Mouse (Mus musculus) kidney, adult 11 months (tissue): ENCODE data around the gene Khdc1b.
"Not testable (repeated sequence)": the region's sequence is repeated elsewhere in the genome, so short reads cannot be mapped to it uniquely, and the experiment has no call there.

ENCODE experiments used
- DNase-seq: peaks from one replicate; pipeline ENCODE4 v3.0.0; 2022

Khdc1b gene

DNA sequence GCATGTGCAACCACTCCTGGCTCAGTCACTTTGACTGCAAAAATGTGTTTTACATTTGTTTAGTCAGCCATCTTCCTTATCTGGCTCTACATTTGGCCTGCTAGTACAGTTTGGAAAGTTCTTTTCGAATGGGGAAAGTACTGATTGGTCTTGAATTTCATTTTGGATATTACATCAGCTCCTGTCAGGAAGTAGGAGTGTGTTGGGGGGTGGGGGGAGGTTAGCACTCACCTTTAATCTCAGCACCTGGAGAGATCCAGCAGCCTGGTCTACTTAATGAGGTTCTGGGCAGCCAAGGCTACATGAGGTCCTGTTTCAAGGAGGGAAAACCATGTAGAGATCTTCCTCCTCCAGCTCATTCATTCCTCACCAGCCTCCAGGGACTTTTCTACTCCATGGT, at the start of gene Khdc1b:
Gene Khdc1b, plus strand, starts transcription at position 301 of the 400 bp plus-strand sequence.
- no peak for DNase-seq

DNA sequence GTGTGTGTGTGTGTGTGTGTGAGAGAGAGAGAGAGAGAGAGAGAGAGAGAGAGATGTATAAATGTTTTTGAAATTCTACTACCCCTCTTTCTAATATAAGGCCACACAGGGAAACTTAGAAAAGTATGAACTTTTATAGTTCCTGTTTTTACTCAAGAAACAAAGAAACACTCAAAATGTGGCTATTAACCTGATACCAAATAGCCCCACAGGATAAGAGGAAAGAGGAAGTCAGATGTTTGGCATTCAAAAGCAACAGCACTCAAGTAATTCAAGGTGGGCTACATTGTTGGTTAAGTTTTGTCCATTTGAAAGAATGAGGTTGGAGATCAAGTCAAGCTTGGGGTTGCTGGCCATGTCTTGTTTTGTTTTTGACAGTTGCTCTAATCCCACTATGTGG, 47.5 kb upstream of the Khdc1b start:
- no peak for DNase-seq

DNA sequence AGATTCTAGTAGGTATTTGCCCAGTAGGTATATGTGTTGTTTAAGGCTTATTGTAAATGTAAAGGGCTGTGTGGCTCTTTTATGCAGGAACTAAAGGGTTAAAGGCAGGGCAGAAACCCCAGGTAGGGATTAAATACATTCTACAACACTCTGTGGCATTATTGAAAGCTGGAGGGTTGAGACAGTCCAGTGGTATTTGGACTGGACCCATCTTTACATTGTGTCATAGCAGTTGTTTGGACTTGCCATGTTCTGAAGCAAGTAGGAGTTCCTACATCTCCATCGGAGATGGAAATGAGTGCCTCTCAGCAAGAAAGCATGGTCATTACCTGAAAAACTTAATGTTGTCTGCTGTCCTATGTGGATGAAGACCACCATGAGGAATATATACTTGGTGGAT, 42.6 kb upstream of the Khdc1b start:
- DNase-seq: no peak

DNA sequence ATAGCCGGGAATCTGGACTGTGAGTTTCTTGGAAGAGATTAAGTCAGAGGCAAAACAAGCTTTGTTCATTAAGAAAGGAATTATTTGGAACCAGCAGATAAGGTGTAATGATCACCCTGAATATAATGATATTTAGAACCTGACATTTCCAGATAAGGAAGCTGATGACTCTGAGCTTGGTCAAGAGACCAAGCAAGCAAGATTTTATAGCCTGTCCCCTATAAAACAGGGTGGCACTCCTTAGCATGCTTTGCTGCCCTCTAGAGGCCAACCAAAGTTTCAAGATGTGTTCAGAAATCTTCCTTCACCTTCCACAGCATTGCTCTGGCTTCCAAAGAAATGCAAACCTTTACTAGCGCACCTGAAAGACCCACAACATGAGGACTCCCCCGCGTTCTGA, 39.1 kb upstream of the Khdc1b start:
- peak; percentile 16 for DNase-seq

DNA sequence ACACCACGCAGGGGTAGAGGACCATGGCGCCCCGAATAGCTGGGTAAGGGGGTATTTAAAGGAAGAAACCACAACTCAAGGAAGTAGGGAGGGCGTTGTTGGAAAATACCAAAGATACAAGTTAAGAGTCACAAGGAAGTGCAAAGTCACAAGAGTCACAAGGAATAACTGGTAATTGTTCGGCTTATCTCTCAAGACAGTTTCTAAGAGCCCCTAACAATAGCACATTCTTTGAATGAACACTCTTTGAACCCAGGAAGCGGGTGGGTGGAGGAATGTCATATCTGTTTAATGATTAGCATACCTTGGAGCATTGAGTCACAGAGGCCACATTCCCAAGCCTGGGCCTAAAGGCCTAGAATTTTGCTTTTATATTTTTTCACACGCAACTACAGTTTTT, 38.6 kb upstream of the Khdc1b start:
- not testable (repeated sequence) for DNase-seq

DNA sequence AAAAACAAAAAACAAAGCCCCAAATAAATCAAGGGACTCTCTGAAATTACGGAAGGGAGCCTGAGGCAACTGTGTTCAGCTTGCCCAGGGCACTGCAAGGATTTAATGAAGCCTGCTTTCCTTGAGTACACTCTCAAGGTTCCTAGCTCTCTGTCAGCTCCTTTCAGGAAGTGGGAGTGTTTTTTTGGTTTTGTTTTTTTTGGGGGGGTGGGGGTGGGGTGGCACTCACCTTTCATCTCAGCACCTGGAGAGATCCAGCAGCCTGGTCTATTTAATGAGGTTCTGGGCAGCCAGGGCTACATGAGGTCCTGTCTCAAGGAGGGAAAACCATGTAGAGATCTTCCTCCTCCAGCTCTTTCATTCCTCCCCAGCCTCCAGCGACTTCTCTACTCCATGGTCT, 34.0 kb upstream of the Khdc1b start, which contains the start of gene Khdc1a:
Gene Khdc1a, plus strand, starts transcription at position 301 of the 400 bp plus-strand sequence.
- no peak for DNase-seq

DNA sequence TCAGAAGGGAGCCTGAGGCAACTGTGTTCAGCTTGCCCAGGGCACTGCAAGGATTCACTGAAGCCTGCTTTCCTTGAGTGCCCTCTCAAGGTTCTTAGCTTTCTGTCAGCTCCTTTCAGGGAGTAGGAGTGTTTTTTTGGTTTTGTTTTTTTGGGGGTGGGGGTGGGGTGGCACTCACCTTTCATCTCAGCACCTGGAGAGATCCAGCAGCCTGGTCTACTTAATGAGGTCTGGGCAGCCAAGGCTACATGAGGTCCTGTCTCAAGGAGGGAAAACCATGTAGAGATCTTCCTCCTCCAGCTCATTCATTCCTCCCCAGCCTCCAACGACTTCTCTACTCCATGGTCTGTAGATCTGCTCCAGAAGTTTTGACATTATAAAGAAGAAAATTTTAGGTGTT, 15.3 kb upstream of the Khdc1b start, which contains the start of gene Khdc1c:
Gene Khdc1c, plus strand, starts transcription at position 301 of the 400 bp plus-strand sequence.
- DNase-seq: not testable (repeated sequence)

DNA sequence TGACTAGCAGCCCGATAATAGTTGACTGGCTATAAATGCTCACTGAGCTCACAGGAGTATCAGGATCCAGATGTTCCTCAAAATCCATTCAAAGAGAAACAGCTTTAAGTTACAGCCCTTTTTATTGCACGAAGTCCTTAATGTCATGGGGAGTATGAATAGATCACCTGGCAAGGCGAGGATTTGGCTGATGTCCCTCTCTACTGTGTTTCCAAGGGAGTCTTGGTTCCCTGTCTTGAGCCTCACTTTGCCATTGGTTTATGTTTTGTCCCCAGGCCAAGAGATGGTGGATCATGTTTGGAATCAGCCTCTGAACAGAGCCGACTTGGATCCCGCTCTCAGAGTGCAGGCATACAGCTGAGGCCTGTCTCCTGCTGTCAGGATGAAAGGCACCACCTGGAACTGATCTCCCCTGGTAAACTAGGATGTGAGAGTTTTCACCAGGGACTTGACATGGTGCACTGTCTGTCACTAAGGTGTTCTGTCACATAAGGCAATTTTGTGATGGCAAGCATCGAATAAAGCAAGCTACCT, 7.8 kb downstream of the Khdc1b start:
- no peak for DNase-seq

DNA sequence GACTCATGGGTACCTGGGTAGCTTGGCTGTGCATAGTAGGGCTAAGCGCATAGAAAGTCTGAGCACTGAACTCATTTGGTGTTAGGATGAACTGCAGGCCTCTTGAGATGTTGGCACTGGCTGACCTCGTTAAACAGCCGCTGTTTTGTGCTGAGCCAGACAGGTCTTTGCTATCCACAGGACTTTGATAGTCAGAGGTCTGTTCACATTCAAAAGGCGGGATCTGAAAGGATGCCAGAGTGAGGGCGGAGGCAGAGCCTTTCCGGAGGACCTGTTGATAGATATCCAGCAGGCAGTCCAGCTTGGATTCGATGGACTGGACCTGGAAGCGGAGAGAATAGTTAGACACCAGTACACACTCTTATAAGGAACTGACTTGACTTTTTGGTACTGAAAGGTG, 19.4 kb downstream of the Khdc1b start:
- no peak for DNase-seq

DNA sequence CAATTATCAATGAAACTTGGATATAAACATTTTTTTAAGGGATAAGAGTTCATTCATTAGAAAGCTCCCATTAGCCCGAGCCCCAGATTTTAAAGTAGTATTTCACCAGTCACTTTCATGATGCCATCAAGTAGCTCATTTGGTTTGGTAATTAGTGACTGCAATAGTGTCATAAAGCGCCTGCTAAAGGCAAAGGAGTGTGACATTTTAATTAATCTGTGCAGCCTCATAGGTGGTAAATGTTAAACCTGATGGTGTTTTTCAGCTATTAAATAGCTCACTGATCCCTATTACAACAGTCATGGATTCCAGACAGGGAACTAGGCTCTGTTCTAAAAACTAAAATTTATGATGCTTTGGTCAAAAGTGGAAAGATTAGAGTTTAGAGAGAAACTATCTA, 23.9 kb downstream of the Khdc1b start:
- no peak for DNase-seq

DNA sequence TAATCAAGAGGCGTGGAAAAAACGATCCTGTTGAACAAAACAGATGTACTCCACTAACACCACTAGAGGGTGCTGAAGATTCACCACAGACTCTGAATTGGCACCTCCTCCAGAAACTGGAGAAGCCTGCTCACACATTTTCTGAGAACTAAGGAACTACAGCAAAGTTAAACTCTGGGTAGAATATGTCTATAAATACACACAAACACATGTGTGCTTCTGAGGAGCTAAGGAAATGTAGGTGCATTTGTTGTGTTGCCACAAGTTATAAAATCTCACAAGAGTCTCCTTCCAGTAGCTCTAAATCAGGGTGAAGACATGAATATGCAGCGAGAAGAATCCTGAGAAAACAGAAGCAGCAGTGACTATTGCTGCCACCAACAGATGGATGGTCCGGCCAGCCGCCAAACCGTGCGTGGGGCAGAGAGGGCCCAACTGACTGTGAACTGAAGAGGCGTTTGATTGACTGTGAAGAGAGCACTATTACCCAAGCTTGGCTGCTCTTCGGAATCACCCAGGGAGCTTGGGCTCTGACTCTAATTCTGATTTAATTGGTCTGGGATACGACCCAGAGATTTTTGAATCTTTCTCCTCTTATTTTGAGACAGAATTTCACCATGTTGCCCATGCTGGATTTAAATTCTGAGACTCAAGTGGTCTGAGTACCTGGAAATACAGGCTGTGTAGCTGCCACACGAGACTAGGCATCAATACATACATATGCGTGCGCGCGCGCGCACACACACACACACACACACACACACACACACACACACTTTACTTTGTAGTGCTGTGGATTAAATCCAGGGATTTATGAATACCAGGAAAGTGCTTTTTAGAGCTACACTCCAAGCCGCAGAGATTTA, 28.2 kb downstream of the Khdc1b start:
- peak; percentile 3 for DNase-seq

DNA sequence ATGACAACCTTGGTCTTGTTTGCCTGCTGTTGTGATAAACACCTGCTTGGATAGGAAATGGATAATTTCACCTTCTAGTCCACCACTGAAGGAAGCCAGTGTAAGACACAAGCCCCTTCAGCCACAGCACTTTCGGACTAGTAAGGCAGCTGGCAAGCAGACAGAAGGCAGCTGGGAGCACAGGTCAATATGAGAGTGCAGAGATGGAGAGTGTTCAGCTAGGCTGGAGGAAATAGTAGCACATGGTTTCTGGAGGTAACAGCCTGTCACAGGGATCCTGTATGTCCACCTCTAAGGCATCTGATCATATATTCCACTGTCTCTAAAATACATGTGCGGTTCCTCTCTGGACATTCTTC, 28.8 kb downstream of the Khdc1b start:
- no peak for DNase-seq

DNA sequence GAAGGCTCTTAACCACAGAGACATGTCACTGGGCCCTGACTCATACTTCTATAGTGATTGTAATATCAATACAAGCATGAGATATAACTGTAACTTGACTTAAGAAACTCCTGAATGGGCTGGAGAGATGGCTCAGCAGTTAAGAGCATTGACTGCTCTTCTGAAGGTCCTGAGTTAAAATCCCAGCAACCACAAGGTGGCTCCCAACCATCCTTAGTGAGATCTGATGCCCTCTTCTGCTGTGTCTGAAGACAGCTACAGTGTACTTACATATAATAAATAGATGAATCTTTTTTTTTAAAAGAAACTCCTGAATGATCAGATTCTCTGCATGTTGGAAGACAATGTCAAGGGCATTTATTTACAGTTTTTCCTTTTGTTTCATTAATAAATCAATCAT, 36.0 kb downstream of the Khdc1b start:
- DNase-seq: no peak

DNA sequence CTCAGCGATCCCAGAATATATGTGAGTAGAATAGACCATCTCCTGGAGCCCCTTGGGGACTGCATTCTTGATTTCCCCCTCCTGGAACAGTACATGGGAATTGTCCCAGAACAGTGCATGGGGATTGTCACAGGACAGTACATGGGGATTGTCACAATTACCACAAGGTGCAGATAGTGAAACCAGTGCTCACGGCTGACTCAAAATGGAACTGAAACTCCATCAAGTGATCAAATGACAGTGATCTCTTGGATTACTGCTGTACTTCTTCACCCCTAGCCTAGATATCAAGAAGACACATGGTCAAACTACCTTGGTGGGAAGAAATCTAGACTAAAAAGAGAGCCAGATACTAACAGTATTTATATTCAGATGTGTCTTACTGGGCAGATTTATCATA, 42.3 kb downstream of the Khdc1b start:
- no peak for DNase-seq

DNA sequence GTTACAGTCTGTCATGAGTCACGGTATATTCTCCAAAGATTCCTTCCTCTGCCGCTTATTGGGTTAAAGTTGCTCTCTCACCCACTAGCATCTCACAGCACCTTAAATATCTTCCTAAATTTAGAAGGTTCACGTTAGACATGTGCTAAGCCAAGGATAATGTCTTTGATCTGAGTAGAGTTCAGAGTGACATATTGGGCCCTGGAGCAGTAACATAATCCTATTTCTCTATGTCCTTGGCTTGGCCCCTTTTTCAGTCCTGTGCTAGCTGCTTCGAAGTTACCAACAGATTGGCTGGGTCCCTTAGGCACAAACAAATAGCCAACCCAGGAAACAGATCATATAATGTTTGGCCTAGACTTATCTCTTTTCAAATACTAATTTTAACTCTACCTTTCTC, 44.7 kb downstream of the Khdc1b start:
- DNase-seq: no peak

DNA sequence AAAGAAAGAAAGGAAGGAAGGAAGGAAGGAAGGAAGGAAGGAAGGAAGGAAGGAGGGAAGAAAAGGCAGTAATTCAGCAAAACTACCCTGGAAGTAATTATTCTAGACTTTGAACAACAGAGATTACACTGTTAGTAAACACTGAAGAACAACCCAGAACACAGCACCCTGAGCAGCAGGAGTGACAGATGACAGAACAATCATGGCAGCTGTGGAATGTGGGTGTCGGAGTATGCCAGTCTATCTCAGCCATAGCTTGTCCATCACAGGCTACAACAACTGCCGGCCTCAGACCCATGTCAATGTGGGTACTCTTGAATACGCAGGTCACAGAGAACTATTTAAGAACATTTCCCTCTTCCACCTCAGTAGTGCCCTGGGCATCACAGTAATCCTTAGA, 48.3 kb downstream of the Khdc1b start:
- DNase-seq: no peak

DNA sequence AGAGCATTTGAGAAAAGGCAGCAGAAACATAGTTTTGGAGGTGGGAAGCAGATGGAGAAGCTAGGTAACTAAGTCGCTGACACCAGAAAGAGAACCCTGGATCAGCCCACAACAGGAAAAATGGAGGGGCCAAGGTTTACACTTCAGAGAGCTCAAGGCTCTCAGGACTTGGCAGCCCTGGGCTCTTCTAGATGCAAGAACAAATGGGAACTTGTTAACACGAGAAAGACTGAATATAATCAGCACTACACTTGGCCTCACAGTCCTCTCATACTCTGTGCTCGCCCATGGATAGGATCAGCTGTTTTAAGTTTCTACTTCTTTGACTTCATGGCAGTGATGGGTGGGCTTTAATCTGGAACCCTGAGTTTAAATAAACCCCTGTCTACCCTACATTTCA, 51.5 kb downstream of the Khdc1b start:
- no peak for DNase-seq
